Mouse (Mus musculus): Measurements from ENCODE around the gene Loxl1. TPM values are rescaled to one million over a fixed set of nuclear protein-coding genes. Genes with fewer than 3 reads are reported as not detected.

The Loxl1 gene
- total and polyA plus RNA-seq, 3 experiments = not detected

GRCm38 (mm10) chr9:58247064-58247759 lies 65.8 kb downstream of the Loxl1 start (continued):
- TF ChIP-seq GABPA (IDR thresholded peaks at IDR 0.05; ENCODE audit: insufficient replicate concordance, low read depth, low read length) (no peak), CHD1 (IDR thresholded peaks at IDR 0.05; ENCODE audit: low read depth, low read length) (no peak), JUND (conservative IDR thresholded peaks at IDR 0.05; ENCODE audit: low read depth, low read length) (no peak), ZNF384 (IDR thresholded peaks at IDR 0.05; ENCODE audit: low read depth, low read length) (0 out of 2 replicates have a peak, but pooled peaks have one; percentile 15), MAX (IDR thresholded peaks at IDR 0.05; ENCODE audit: low read length) (peak; percentile 89), TBP (conservative IDR thresholded peaks at IDR 0.05; ENCODE audit: low read depth, low read length) (no peak), ZKSCAN1 (IDR thresholded peaks at IDR 0.05; ENCODE audit: borderline replicate concordance, low read depth, low read length) (no peak), UBTF (IDR thresholded peaks at IDR 0.05; ENCODE audit: low read depth, low read length) (peak; percentile 84), MAFK (IDR thresholded peaks at IDR 0.05; ENCODE audit: insufficient replicate concordance, low read length) (no peak), MEF2A (IDR thresholded peaks at IDR 0.05; ENCODE audit: borderline replicate concordance, low read depth, low read length) (no peak; the same call in 1 of the 2 replicates)

- no peaks in the 10 kb centered on the region for H3K27me3 ChIP-seq (replicated peaks)
- H3K4me1 ChIP-seq (ENCODE audit: control insufficient read depth in 1 of 2, insufficient read depth in 2 of 2) = peaks cover 14 to 60% of the 10 kb centered on the region in 2 experiments
- in situ Hi-C loops (cut with MboI; ENCODE audit: low pct_ligation_motif_present, low pct_unique_long_range_greater_than_20kb, low sequenced_read_pairs) (loop anchor here (5.0 kb wide), 1 partner anchor 36 kb away; no protein-coding TSS in a partner anchor), dilution Hi-C loops (cut with MboI; ENCODE audit: extremely low pct_ligation_motif_present, extremely low pct_unique_long_range_greater_than_20kb, low sequenced_read_pairs) (no loop called here)
- no peaks in the 10 kb centered on the region for H3K9me3 ChIP-seq (replicated peaks; ENCODE audit: low read length)
- peak; percentile 53 for TF ChIP-seq TCF12 (IDR thresholded peaks at IDR 0.05; ENCODE audit: low read depth, low read length)
- 0 out of 2 replicates have a peak, but pooled peaks have one; percentile 19 for TF ChIP-seq MYC (IDR thresholded peaks at IDR 0.05; ENCODE audit: low read depth, low read length)
- TF ChIP-seq CHD2 (IDR thresholded peaks at IDR 0.05; ENCODE audit: low read length) = peak; percentile 58; the same call in 1 of the 2 replicates
- TF ChIP-seq MEF2A (IDR thresholded peaks at IDR 0.05; ENCODE audit: borderline replicate concordance, low read depth, low read length) = no peak
- peak; percentile 91 for TF ChIP-seq MAZ (IDR thresholded peaks at IDR 0.05; ENCODE audit: low read depth, low read length)
- TF ChIP-seq JUN (IDR thresholded peaks at IDR 0.05; ENCODE audit: insufficient read depth, low read depth, low read length) = peak; percentile 10; the same call in 1 of the 2 replicates
- no peak for TF ChIP-seq RCOR1 (conservative IDR thresholded peaks at IDR 0.05; ENCODE audit: low read depth, low read length)
- peak; percentile 24; the same call in 1 of the 2 replicates for TF ChIP-seq NELFE (IDR thresholded peaks at IDR 0.05; ENCODE audit: low read depth, low read length)
- 0 out of 2 replicates have a peak, but pooled peaks have one; percentile 62 for TF ChIP-seq E2F4 (IDR thresholded peaks at IDR 0.05; ENCODE audit: insufficient replicate concordance, low read depth, low read length)
- TF ChIP-seq CTCF (conservative IDR thresholded peaks at IDR 0.05 in 1 of 2, IDR thresholded peaks at IDR 0.05 in 1 of 2; ENCODE audit: low read depth in 2 of 2, low read length in 2 of 2) = no peak
- peak; percentile 53; the same call in 1 of the 2 replicates for TF ChIP-seq SIN3A (IDR thresholded peaks at IDR 0.05; ENCODE audit: low read length)
- no peak for TF ChIP-seq PAX5 (IDR thresholded peaks at IDR 0.05; ENCODE audit: low read length)
- 0 out of 2 replicates have a peak, but pooled peaks have one; percentile 15 for TF ChIP-seq POLR2AphosphoS2 (IDR thresholded peaks at IDR 0.05; ENCODE audit: low read depth, low read length)
- TF ChIP-seq BHLHE40 (IDR thresholded peaks at IDR 0.05; ENCODE audit: low read depth, low read length) = 0 out of 2 replicates have a peak, but pooled peaks have one; percentile 36
- no peak for TF ChIP-seq ZC3H11A (IDR thresholded peaks at IDR 0.05; ENCODE audit: low read depth, low read length)
- peak; percentile 74 for TF ChIP-seq IRF4 (IDR thresholded peaks at IDR 0.05; ENCODE audit: low read depth, low read length)
- peak; percentile 41; the same call in 1 of the 2 replicates for TF ChIP-seq ELF1 (IDR thresholded peaks at IDR 0.05; ENCODE audit: low read depth, low read length)
- TF ChIP-seq EP300 (IDR thresholded peaks at IDR 0.05; ENCODE audit: low read length) = peak; percentile 83
- TF ChIP-seq ETS1 (conservative IDR thresholded peaks at IDR 0.05; ENCODE audit: low read depth, low read length) = peak; percentile 75
- peak; percentile 56 for TF ChIP-seq MXI1 (IDR thresholded peaks at IDR 0.05; ENCODE audit: low read depth, low read length)
- TF ChIP-seq ZNF384 (IDR thresholded peaks at IDR 0.05; ENCODE audit: low read depth, low read length) = peak; percentile 11; the same call in 1 of the 2 replicates
- peak overlapping the region; percentile 54; the same call in 1 of the 2 replicates for H3K9ac ChIP-seq (ENCODE audit: insufficient read depth, low read depth)
- peaks cover 55% of the 10 kb centered on the region for H3K79me2 ChIP-seq (replicated peaks; ENCODE audit: control insufficient read depth, extremely low read depth, insufficient read depth, poor library complexity, severe bottlenecking)
- peak overlapping the region; percentile 87 for H3K4me2 ChIP-seq (ENCODE audit: insufficient read depth, low read depth, poor library complexity, severe bottlenecking)
- peak; percentile 77 for DNase-seq (ENCODE audit: extremely low read depth)
- H3K27ac ChIP-seq (ENCODE audit: insufficient read depth, low read depth) = no peak overlapping the region
- peaks cover 12 to 37% of the 10 kb centered on the region in 2 experiments for H3K36me3 ChIP-seq (replicated peaks in 1 of 2; ENCODE audit: control insufficient read depth in 1 of 2, insufficient read depth in 1 of 2, low read length in 1 of 2)
- peak overlapping the region in 2 of 3 experiments; percentile 27 to 89 for H3K4me3 ChIP-seq (replicated peaks in 1 of 3; ENCODE audit: low read depth in 2 of 3, low read length in 2 of 3, poor library complexity in 1 of 3)
Measured at GRCm38 (mm10) chr9:58246083-58246591, 66.8 kb downstream of the Loxl1 start.

Measured in CH12.LX (cell line).